Mouse (Mus musculus) cerebellum, adult (tissue): ENCODE results near the gene Fbrsl1.

Experiments used
- ATAC-seq: cut with Nextera tagmentation; 2 replicates; pipeline ENCODE4 v1.9.2; 2017; ENCODE audit warnings: mild to moderate bottlenecking, moderate library complexity, mixed read lengths; ENCODE audit not compliant: insufficient number of reproducible peaks, low FRiP score, low TSS enrichment

Gene Fbrsl1

DNA sequence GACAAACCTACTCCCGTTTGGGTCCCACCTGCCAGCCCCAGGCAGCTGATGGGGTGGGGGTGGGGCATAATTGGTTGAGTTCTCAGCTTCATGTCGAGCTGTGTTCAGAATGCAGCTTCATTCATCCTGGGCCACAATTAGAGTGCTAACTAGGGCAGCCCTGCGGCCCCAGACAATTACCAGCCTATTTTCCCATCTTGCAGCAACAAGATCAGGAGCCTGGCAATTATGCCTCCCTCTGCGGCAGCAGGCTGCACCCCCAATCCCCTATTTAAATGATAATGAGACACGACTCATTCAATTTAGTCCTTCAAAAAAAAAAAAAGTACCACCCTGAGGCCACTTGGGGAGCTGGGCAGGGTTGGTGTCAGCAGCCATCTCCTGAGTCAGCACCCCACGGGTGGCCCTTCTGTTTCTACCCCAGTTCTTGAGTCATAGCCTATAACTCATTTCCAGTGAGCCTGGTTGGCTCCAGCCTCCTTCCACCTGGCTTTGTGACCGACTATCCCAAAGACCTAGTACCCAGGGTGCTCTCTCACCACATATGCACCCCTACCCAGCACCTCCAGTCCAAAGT, 31.4 kb downstream of the Fbrsl1 start:
- peak; percentile 69 for ATAC-seq

DNA sequence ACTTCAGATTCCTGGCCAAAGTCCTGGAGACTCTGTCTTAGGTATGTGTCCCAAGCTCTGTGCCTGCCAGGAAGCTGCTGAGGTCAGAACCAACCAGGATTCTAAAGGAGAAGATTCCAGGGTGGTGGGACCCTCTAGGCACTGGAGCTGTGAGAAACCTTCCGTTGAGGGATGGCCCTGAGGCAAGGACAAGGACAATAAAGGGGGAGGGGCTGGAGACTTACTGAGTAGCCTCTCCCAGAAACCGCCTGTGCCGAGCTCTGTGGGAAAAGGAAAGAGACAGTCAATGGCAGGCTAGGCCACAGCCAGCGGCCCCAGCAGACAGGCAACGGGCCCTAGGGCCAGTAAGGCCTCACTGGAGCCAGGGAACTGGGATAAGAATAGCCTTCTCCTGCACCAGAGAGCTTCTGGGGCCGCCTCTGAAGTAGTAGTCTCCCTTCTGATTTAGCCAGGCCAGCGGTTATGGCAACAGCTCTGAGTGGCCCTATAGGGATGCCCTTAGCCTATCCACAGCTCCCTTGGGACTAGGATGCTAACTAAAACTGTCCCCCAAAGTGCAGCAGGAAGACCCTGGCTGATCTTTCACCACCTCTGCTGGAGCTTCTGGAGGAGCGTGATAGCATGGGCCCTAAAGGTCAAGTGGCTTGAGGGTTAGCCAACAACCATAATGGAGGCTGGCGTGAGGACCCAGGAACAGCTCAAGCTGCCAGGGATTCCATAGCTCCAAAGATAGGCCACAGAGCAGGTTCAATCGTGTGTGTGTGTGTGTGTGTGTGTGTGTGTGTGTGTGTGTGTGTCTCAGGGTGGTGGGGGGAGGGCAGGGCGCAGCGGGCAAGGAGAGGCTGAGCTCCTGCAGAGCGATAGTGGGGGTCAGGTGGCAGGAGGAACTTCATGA, 32.2 kb downstream of the Fbrsl1 start:
- ATAC-seq, result no peak

DNA sequence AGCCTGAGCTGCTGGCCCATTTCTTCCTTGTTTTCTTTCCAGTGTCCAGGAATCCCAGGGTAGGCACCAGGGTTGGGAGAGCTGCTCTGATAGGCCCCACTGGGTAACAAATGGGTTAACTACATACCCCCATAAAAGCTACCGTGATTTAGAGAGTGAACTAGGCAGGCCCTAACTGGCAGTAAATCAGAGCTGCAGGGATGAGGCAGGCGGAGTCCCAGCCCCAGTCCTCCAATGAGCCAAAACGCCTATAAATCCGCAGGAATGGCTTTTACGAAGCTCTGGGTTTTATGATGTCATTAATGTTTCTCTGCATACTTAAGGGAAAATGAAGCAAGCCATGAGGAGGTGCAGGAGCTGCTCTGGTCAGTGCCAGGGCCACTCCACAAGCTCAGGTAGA, 33.3 kb downstream of the Fbrsl1 start:
- no peak for ATAC-seq

DNA sequence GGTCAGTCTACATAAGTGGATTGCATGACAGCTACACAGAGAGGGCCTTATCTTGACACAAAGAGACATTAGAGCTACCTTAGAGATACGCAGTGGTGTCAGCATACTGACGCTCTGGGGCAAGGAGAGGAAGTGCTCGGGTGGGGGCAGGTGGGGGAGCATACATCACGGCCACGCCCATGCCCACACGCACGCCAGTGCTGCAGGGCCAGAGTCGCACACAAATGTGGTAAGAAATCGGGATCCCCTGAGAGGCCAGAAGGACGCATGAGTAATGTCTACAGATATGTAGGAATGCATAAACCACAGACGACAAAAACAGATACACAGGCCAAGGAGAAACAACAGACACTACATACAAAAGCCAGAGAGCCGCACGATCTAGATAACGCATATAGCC, 35.3 kb downstream of the Fbrsl1 start:
- no peak for ATAC-seq

DNA sequence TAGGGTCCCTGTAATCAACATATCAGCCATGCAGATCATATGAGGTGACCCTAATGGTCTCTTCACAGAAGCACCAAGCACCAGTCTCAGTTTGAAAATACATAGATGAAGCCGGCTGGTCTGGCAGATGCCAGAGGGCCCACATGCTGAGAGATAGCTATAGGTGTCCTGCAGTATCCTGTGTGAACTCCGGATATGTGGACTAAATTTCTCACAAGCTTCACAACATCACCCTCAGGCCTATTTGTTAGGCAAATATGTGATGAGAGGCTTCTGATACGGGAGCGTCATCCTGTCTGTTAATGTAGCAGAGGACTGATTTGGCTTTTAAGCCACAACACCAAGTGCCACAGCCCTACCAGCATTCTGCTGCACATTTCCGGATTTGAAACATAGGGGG, 37.9 kb downstream of the Fbrsl1 start:
- ATAC-seq, result peak; percentile 39; the same call in 1 of the 2 replicates

DNA sequence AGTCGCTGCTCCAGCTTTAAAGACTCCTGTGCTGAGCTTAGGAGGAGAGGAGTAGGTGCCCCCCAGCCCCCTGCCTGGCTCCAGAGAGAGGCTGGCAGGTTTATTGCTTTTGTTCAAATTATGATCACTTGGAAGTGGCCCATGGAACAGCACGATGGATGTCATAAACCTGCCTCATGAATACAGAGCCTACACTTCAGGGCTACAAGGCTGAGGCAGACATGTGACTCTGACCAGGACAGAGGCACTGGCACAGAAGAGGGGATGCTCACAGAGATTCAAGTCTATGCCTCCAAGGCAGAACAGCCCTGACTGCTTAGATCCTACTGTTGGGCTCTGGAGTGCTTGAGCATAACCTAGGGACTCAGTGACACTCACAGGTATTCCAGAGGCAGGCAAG, 39.3 kb downstream of the Fbrsl1 start:
- ATAC-seq, result no peak

DNA sequence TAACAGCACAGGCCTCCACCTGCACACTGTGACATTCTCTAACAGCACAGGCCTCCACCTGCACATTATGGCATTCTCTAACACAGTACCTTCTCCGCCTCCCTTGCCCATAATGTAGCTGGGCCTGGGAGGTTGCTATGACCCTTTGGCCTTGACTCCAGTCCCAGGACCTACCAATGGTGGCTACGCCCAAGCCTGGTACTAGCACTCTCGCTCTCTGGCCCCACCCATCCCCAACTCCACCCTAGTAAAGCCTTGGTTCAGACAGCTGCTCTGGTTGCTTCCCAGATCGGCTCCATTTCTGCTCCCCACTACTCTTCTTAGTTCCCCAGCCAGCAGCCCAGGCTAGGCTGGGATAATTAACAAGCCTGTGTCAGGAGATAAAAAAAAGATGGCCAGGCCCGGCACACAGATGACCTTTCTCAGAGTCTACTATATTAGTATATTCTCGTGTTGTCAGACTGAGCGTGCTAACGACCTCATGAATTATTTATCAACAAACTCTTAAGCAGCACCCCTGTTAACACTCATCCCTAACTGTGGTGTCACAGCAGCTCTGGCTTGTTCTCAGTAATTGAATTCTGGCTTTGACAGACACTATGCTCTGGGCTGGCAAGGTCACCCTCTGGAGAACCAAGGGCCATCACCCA, 42.1 kb downstream of the Fbrsl1 start:
- no peak for ATAC-seq

DNA sequence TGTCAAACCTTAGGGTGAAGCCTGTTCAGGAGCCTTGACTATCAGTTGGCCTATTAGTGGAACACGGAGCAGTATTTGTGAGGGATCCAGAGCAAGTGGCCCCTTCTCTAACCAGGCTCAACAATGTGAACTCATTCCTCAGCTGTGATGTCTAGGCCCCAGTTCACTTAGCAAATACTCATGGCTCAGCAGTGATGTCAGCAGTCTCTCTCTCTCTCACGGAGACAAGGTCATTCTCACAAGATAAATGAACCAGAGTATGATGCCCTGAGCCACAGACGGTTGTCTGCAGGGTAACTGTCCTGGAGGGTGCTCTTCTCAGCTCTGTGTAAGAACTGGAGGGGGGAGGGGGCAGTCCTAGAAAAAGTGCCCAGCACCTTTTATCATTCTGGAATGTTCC, 44.4 kb downstream of the Fbrsl1 start:
- ATAC-seq, result no peak

DNA sequence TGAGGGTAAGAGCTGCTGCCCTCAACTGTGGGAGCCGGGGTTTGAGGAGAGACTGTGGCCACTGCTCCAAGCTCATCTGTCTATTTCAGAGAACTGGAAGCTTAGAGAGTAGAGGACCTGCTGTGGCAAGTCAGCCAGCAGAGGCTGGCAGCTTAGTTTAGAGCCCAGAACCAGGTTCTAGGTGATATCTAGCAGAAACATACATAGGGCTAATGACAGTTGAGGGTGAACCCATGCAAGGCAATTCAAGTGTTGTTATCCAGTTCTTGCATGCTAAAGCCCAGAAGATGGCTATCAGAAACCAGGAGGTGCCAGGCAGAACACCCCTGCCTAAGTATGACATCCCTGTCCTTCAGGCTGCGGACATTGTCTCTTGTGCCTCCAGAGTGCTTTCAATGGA, 45.7 kb downstream of the Fbrsl1 start:
- no peak for ATAC-seq

DNA sequence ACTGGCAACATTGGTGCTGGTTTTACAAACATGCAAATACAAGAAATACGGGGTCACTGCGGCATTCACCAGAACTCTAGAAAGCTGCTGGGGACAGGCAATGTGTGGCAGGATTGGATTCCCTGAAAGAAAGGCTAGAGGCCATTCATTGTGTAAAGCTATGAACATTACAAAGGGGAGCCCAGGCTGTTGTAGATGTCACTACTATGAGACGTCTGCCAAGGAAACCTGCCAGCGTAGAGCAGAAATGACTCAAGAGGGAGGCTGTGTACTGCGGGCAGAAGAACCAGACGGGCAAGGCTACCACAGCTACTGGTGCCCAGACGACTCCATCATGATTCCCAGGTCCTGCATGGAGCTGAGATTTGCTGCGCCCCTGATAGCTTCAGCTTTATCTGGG, 47.2 kb downstream of the Fbrsl1 start:
- ATAC-seq, result no peak

DNA sequence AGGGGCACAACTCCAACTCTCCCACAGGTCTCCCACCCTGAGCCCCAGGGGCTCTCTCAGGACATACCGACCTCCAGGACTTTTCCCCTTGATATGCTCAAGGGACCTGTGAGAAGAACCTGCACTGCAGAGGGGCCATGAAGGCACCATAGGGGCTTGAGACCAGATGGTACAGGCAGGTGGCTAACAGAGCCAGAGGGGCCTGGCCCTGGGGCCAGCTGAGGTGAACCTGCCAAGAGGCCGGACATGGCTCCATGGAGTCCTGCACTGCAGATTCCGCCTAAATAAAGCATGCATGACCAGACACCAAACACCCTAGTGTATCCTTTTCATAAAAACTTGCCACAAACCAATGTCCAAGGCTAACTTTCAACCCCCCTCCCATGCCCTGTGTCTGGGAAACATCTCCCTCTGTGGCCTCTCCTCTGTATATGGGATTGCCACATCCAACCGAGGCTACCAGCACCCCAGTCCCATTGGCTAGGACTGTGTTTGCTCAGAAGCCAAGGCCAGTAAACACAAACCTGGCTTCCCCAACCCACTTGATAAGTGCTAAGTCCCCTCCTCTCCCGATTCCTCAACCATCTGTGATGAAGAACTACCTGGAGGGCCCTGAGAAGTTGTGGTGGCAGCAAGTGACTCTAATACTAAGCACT, 53.2 kb downstream of the Fbrsl1 start:
- ATAC-seq, result peak; percentile 80

DNA sequence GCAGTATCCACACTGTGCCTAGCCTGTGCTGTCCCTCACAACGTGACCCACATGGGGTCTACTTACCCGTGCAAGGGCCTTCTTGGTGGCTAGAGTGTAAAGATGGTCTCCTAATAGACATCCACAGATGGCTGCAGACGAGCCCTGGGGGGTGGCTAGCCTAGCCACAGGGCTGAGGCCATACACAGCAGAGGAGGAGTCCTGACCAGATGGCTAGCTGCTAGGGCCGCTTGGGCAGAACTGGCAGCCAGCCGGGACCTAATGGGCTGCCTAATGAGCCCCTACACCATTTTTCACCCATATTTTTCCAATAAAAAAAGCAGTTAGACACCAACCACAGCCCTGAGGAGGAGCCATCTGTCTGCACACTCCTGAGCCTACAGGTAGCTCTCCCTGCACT, 55.6 kb downstream of the Fbrsl1 start:
- peak; percentile 50; the same call in 1 of the 2 replicates for ATAC-seq

DNA sequence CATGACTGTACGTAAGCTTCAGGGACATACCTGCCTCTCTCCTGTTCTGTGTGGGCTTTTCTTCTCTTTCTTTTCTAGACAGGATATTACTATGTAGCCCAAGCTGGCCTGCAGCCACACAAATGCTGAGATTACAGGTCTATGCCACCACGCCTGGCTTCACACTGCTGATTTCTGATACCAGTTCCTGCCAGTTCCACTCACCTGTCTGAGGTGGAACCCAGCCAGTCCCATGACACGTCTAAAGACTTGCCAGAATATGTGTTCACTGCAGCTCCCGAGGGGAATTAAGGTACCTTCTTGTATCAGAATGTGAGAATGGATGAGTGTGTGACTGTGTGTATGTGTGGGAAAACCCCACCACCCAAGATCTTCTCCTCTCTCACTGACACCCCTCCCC, 57.7 kb downstream of the Fbrsl1 start:
- ATAC-seq, result no peak

DNA sequence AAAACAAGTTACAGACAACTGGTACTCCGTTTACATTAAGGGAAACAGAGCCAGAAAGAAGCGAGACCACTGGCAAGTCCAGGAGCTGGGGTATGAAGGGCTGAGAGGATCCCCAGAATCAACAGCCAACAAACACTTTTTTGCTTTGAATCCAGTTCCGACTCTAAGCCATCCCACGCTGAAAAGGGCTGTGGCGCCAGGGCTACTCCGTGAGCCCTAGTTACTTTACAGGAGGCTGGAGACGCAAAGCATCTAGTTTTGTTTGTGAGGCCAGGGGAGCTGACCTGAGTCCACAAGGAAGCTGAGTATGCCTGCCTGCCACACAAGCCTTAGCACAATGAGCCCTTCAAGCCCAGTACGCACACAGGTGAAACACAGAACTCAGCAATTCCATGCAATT, 61.0 kb downstream of the Fbrsl1 start:
- ATAC-seq, result no peak

DNA sequence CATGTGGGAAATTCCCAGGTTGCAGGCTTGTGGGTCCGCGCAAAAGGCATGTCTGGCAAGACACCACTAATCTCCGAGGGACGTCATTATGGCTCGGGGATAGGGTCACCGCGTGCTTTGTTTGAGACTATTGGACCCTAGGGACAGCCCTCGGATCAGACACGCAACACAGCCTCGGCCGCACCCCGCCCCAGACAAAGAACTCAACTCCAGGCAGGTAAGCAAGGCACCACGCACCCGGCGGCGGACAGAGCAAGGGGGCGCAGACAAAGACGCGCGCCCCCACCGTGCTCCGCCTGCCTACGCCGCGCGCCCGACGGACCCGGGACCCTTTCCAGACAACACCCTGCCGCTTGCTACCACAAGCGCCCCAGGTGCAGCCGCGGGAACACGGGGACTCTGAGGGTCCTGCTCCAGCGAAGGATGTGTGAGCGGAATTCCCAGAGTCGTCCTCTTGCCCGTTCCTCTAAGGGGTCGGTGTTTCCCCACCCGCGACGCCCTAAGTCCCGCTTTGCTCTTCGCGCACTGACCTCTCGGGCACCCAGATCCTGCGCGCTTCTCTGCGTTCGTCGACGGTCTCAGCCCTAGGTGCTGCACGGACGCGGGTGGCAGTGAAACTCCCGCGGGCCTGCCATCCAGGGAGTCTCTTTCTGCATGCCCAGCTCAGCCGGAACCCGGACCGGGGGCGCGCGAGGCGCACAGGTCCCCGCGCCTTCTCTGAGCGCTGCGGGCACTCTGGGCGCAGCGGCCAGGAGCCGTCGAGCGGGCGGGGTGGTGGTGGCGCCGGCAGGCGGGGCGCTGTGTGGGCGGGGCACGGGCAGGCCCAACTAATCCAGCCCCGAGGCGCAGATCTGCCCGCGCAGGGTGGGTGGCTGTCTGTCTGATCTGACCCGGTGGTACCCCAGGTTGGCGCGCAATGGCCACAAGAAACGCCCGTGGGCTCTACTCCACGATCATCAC, 61.7 kb downstream of the Fbrsl1 start:
- ATAC-seq, result peak; percentile 41; the same call in 1 of the 2 replicates

DNA sequence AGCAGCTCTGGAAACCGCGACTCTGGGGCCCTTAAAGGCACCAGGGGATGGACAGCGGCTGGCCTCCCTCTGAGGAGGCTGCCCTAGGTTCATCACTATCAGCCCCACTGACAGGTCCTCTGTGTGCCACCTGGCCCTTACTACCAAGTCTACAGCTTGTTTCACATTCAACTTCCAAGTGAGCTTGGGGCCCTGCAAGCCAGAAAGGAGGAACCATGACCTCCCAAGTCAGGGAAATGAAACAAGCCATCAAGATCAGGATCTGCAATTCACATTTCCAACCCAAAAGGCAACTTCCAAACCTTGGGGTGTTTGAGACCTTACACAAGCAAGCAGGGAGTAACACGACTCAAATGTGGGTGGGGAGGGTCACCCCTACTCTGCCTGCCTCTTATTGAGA, 63.0 kb downstream of the Fbrsl1 start:
- no peak for ATAC-seq

DNA sequence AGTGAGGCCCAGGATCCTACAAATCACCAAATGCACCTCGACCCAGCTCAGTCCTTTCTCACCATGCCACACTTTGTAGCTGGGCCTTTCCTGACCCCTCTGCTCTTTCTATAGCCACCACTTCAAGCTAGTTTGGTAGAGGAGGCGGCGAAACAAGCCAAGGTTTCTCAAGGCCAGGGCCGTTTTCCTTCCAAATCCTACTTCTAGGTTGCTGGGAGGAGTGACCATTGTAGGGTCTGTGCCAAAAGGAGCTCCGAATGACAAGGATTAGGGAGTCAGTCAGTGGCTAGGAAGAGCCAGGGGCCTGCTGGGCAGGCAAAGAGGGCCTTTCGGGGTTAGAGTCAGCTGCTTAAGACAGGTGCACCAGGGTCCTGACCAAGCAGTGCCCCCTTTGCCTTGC, 63.8 kb downstream of the Fbrsl1 start:
- no peak for ATAC-seq

DNA sequence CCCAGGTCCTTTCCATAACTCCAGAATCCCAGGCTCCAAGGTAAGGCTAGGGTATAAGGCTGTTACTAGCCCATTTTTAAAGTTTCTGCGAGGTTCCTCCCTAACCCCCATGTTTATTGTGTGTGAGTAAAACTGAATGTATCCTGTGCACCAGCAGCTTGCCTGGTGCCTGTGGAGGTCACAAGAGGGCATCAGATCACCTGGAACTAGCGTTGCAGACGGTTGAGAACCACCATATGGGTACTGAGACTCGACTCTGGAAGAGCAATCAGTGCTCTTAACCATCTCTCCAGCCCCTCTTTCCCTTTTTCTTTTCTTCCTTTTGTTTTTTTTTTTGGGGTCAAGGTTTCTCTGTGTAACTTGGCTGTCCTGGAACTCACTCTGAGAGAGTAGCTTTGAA, 68.5 kb downstream of the Fbrsl1 start:
- ATAC-seq, result no peak

DNA sequence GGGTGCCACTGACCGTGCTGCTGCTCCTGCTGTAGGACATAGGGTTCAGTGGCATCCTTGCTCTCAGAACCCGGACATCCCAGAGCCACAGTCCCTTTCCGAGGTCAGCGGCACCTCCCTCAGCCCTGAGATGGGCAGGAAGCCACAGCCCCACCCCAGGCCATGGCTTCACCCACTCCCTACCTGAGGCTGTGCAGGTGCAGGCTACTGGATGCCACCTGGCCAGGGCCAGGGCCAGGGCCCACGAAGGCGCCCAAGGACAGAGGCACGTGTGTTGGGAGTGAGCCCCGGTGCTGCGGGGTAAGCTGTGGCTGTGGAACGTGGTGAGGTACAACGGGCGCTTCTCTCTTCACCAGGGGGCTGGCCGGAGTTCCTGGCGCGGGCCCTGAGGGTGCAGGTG, 69.2 kb downstream of the Fbrsl1 start:
- no peak for ATAC-seq

DNA sequence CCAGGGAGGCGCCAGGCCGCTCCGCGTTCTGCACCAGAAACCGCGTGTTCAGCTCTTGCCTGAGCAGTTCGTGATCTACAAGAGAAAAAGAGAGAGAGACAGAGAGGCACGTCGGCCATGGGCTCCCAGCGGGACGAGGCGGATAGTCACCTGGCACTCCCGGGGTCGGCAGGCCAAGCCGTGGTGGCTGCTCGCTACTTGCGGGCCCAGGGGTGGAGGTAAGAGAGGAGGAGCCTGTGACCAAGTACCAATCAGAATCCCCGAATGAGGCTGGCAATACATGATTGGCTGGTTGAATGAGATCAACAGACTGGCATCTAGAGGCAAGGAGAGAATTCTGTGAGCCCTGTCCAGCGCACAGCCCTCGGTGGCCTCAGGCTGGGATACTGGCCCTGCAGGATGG, 70.1 kb downstream of the Fbrsl1 start:
- ATAC-seq, result peak; percentile 32; the same call in 1 of the 2 replicates
